Mouse (Mus musculus): Measurements from ENCODE around the gene Taz.

GRCm38 (mm10) chrX:74243396-74243795 lies 38.3 kb upstream of the Taz start:
- no peak for TF ChIP-seq POLR2A (IDR thresholded peaks at IDR 0.05; ENCODE audit: low read depth, low read length)
- TF ChIP-seq CTCF (conservative IDR thresholded peaks at IDR 0.05; ENCODE audit: insufficient read depth, insufficient read length, low read depth, low read length), result no peak
